Mouse (Mus musculus): Measurements from ENCODE around the gene Nup62cl.
A peak's percentile ranks its signal among the peaks of the same experiment; 100 is the strongest.

Gene Nup62cl

DNA sequence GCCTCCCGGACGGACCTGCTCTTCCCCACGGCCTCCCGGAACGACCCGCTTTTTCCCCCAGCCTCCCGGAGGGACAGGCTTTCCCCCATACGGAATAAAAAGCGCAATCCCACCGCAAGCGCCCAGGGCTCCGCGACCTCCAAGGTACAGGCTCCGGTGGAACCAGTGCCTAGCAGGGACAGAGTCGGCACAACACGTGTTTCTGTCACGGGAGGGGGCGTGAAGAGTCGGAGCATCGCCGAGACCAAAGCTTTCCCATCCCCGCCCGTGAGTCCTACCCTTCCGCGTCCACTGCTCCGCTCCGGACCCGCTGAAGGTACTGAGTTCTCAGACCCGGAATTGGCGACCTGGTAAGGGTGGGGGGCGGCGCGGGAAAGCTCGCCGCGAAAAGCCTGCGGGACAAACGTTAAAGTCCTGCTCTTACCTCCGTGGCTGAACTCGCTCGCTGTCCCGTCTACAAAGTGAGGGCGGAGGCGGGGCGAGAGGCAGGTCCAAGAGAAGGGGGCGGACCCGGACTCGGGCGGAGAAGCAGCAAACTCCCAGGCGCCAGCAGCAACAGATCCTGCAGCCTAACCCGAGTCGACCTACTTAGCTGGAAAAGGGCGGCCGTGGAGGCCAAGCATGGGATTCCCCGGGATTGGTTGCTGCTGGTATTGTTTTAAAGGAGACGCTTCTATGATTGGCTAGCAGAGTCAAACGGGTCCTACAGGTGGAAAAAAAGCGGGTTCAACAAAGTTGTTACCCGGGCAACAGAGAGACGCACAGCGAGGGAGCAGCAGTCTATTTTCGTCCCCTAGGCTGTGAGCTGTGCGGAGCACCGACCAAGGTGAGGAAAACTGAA, at the start of gene Nup62cl, which contains the start of gene Pih1h3b:
TSS of gene Nup62cl (minus strand) at position 578 of the 841 bp plus-strand sequence.
TSS of gene Pih1h3b (plus strand) at position 745 of the 841 bp plus-strand sequence.
- peak; percentile 7 to 18 for DNase-seq (ENCODE audit: low spot score in 2 of 2)

DNA sequence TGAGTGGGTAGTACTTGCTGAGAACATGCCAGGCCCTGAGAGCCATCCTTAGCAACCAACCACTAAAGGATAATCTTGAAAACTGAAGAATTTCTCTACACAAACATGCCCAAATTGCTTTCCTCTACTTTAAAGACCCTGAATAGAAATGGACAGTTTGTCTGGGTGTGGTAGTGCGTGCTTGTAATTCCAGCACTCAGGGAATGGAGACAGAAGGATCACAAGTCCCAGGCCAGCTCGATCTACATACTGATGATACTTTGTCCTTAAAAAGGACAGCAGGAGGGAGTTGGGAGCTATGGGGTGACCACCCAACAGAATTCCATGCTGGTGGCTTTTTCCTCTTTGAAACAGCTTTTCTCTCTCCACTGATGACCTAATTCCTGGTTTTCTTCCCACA, 31.6 kb upstream of the Nup62cl start:
- no peak for DNase-seq (ENCODE audit: low spot score in 2 of 2)

GRCm38 (mm10) chrX:140082535-140082934, 20.0 kb upstream of the Nup62cl start:
- DNase-seq (ENCODE audit: low spot score in 2 of 2) = no peak

GRCm38 (mm10) chrX:140060886-140061874, 1.3 kb downstream of the Nup62cl start:
- DNase-seq (ENCODE audit: low spot score in 2 of 2) = no peak

- no peak for DNase-seq (ENCODE audit: low spot score in 2 of 2)
These were observed 63.8 kb downstream of the Nup62cl start for GRCm38 (mm10) chrX:139998691-139999065.

GRCm38 (mm10) chrX:139997740-139998690, 64.5 kb downstream of the Nup62cl start, which contains the start of gene Rbm41:
Gene Rbm41 (minus strand): TSS chrX:139998595.
- peak; percentile 34 to 46 for DNase-seq (ENCODE audit: low spot score in 2 of 2)

- no peak for DNase-seq (ENCODE audit: low spot score in 2 of 2)
These were observed 80.4 kb downstream of the Nup62cl start for GRCm38 (mm10) chrX:139982115-139982514.
